Mouse (Mus musculus) embryonic facial prominence, embryonic 11.5 days (tissue): Measurements from ENCODE around the gene Tcp10b. TPM values are rescaled to one million over a fixed set of nuclear protein-coding genes. Genes with fewer than 3 reads are reported as not detected.
"Not testable (repeated sequence)": the region's sequence is repeated elsewhere in the genome, so short reads cannot be mapped to it uniquely, and the experiment has no call there.

Experiments used
- ATAC-seq: fragments of 200-750 bp; cut with Nextera tagmentation; replicated peaks from 2 replicates; pipeline ENCODE4 v1.8.0; 2017; ENCODE audit warnings: low read depth; ENCODE audit not compliant: insufficient number of reproducible peaks, low FRiP score, low TSS enrichment
- DNase-seq: peaks from one replicate; pipeline ENCODE4 v3.0.0-alpha.2; 2015; ENCODE audit warnings: low spot score
- H3K27ac ChIP-seq: fragments of 300-500 bp; sonication (generic); replicated peaks from 2 replicates; pipeline ENCODE4 v1.5.1; 2014; ENCODE audit warnings: mild to moderate bottlenecking, low read depth, low read length, control low read depth
- H3K27me3 ChIP-seq: fragments of 300-500 bp; sonication (generic); 2 replicates; pipeline ENCODE4 v1.6.1; 2014; ENCODE audit warnings: mild to moderate bottlenecking, low read length, moderate library complexity, mixed read lengths; ENCODE audit not compliant: control insufficient read depth, insufficient read depth
- H3K36me3 ChIP-seq: fragments of 300-500 bp; sonication (generic); replicated peaks from 2 replicates; pipeline ENCODE4 v1.6.1; 2014; ENCODE audit warnings: low read depth, mild to moderate bottlenecking, low read length, moderate library complexity, mixed read lengths; ENCODE audit not compliant: control insufficient read depth, insufficient read depth
- H3K4me1 ChIP-seq: fragments of 300-500 bp; sonication (generic); 2 replicates; pipeline ENCODE4 v1.6.1; 2014; ENCODE audit warnings: low read length, mixed read lengths; ENCODE audit not compliant: control insufficient read depth, insufficient read depth
- H3K4me2 ChIP-seq: fragments of 300-500 bp; sonication (generic); 2 replicates; pipeline ENCODE4 v1.6.1; 2014; ENCODE audit warnings: low read depth, mild to moderate bottlenecking, control low read depth, low read length, moderate library complexity
- H3K4me3 ChIP-seq: fragments of 300-500 bp; sonication (generic); 2 replicates; pipeline ENCODE4 v1.5.1; 2014; ENCODE audit warnings: low read depth, low read length, control low read depth
- H3K9ac ChIP-seq: fragments of 300-500 bp; sonication (generic); replicated peaks from 2 replicates; pipeline ENCODE4 v1.6.1; 2014; ENCODE audit warnings: mild to moderate bottlenecking, control low read depth, low read length
- H3K9me3 ChIP-seq: fragments of 300-500 bp; sonication (generic); replicated peaks from 2 replicates; pipeline ENCODE4 v1.6.1; 2016; ENCODE audit warnings: mild to moderate bottlenecking, low read length, inconsistent platforms, mixed read lengths; ENCODE audit not compliant: control insufficient read depth
- WGBS: fragments of 180-500 bp; shearing (Covaris S2); extraction: QIAGEN DNeasy Blood & Tissue Kit; methylation state at CpG from one replicate; pipeline ENCODE4 v1.1.7; 2014; 5-methylcytosine and 5-hydroxymethylcytosine counted together
- polyA plus RNA-seq: library from polyadenylated mRNA; unstranded; fragments of >200 nt; fragmentation: Nextera tagmentation; extraction: Ambion mirVana; gene quantifications from 2 replicates; pipeline ENCODE4 v1.2.1, GENCODE M21; 2014

Tcp10b gene
- polyA plus RNA-seq, 1 experiment from 2014 or later, result not detected

- not testable (repeated sequence) for ATAC-seq, H3K4me1 ChIP-seq, H3K27me3 ChIP-seq, H3K36me3 ChIP-seq, H3K9me3 ChIP-seq, H3K27ac ChIP-seq, DNase-seq, H3K9ac ChIP-seq, H3K4me3 ChIP-seq, H3K4me2 ChIP-seq
- WGBS, result 79% methylated on average over 3 of the region's 5 CpGs
Observed at GRCm38 (mm10) chr17:13069227-13069626, 8.3 kb downstream of the Tcp10b start.

GRCm38 (mm10) chr17:13091510-13091909, 30.6 kb downstream of the Tcp10b start:
- 0 out of 2 replicates have a peak, but pooled peaks have one; percentile 14 for ATAC-seq

GRCm38 (mm10) chr17:13092100-13092764, 31.3 kb downstream of the Tcp10b start:
- H3K27me3 ChIP-seq, ATAC-seq, H3K9ac ChIP-seq, H3K4me1 ChIP-seq, H3K9me3 ChIP-seq, H3K4me2 ChIP-seq, H3K36me3 ChIP-seq, H3K4me3 ChIP-seq, H3K27ac ChIP-seq, DNase-seq: not testable (repeated sequence)
- WGBS, result 67% methylated on average over 5 of the region's 8 CpGs

More at GRCm38 (mm10) chr17:13091510-13091909, 30.6 kb downstream of the Tcp10b start:
- H3K9ac ChIP-seq, H3K27me3 ChIP-seq, H3K27ac ChIP-seq, DNase-seq, H3K4me2 ChIP-seq, H3K4me3 ChIP-seq, H3K9me3 ChIP-seq, H3K4me1 ChIP-seq, H3K36me3 ChIP-seq: not testable (repeated sequence)
- no CpG with 5 or more reads among the region's 1 CpGs for WGBS

- H3K9me3 ChIP-seq, H3K9ac ChIP-seq, ATAC-seq, H3K4me3 ChIP-seq, H3K36me3 ChIP-seq, H3K27ac ChIP-seq, H3K4me1 ChIP-seq, H3K4me2 ChIP-seq, H3K27me3 ChIP-seq, DNase-seq: not testable (repeated sequence)
- WGBS, result no CpG with 5 or more reads among the region's 4 CpGs
Observed at GRCm38 (mm10) chr17:13092960-13093359, 32.1 kb downstream of the Tcp10b start.

GRCm38 (mm10) chr17:13106563-13106962, 45.7 kb downstream of the Tcp10b start:
- not testable (repeated sequence) for H3K4me1 ChIP-seq, H3K9me3 ChIP-seq, H3K4me3 ChIP-seq, H3K9ac ChIP-seq, H3K27ac ChIP-seq, H3K27me3 ChIP-seq, H3K4me2 ChIP-seq, H3K36me3 ChIP-seq, DNase-seq, ATAC-seq
- WGBS, result 87% methylated on average over 3 of the region's 5 CpGs

- 59% methylated on average over 2 of the region's 9 CpGs for WGBS
- not testable (repeated sequence) for H3K4me2 ChIP-seq, H3K27ac ChIP-seq, ATAC-seq, H3K27me3 ChIP-seq, DNase-seq, H3K9ac ChIP-seq, H3K4me3 ChIP-seq, H3K9me3 ChIP-seq, H3K4me1 ChIP-seq, H3K36me3 ChIP-seq
Observed at GRCm38 (mm10) chr17:13112504-13113291, 51.8 kb downstream of the Tcp10b start.

- H3K9ac ChIP-seq, H3K4me1 ChIP-seq, DNase-seq, H3K27me3 ChIP-seq, H3K4me2 ChIP-seq, H3K36me3 ChIP-seq, H3K4me3 ChIP-seq, H3K9me3 ChIP-seq, H3K27ac ChIP-seq: not testable (repeated sequence)
- WGBS, result 86% methylated on average over 2 of the region's 5 CpGs
- ATAC-seq, result 0 out of 2 replicates have a peak, but pooled peaks have one; percentile 52
Observed at GRCm38 (mm10) chr17:13123308-13124038, 62.6 kb downstream of the Tcp10b start.
